Mouse (Mus musculus) lung, embryonic 15.5 days (tissue): ENCODE measurements at regions not wholly inside any gene's neighbourhood (a gene's known extent, or its start where the extent isn't known, plus 50 kb on each side); places are given as distances from the start of the nearest gene placed in this dataset.

Experiments used
- ATAC-seq: fragments of 200-750 bp; cut with Nextera tagmentation; 2 replicates; pipeline ENCODE4 v1.8.0; 2017; ENCODE audit warnings: moderate number of reproducible peaks, borderline replicate concordance; ENCODE audit not compliant: low FRiP score, low TSS enrichment; ENCODE audit errors: extremely low read depth
- H3K27ac ChIP-seq: fragments of 300-500 bp; sonication (generic); 2 replicates; pipeline ENCODE4 v1.5.1; 2015; ENCODE audit warnings: moderate library complexity, mild to moderate bottlenecking, inconsistent platforms
- H3K27me3 ChIP-seq: fragments of 300-500 bp; sonication (generic); 2 replicates; pipeline ENCODE4 v1.6.1; 2015; ENCODE audit warnings: inconsistent platforms
- H3K36me3 ChIP-seq: fragments of 300-500 bp; sonication (generic); 2 replicates; pipeline ENCODE4 v1.6.1; 2015; ENCODE audit warnings: inconsistent platforms
- H3K4me1 ChIP-seq: fragments of 300-500 bp; sonication (generic); 2 replicates; pipeline ENCODE4 v1.6.1; 2015; ENCODE audit warnings: inconsistent platforms
- H3K4me2 ChIP-seq: fragments of 300-500 bp; sonication (generic); 2 replicates; pipeline ENCODE4 v1.6.1; 2015; ENCODE audit warnings: inconsistent platforms, mild to moderate bottlenecking, moderate library complexity
- H3K4me3 ChIP-seq: fragments of 300-500 bp; sonication (generic); 2 replicates; pipeline ENCODE4 v1.5.1; 2015; ENCODE audit warnings: mild to moderate bottlenecking, inconsistent platforms
- H3K9ac ChIP-seq: fragments of 300-500 bp; sonication (generic); 2 replicates; pipeline ENCODE4 v1.6.1; 2015; ENCODE audit warnings: inconsistent platforms
- H3K9me3 ChIP-seq: fragments of 300-500 bp; sonication (generic); 2 replicates; pipeline ENCODE4 v1.6.1; 2016; ENCODE audit warnings: inconsistent platforms
- WGBS: fragments of 180-500 bp; shearing (Covaris S2); methylation state at CpG from one replicate; pipeline ENCODE4 v1.1.7; 2015; 5-methylcytosine and 5-hydroxymethylcytosine counted together

- Histone ChIP-seq H3K4me2 (no peak overlapping the region), H3K27ac (no peak overlapping the region), H3K27me3 (no peaks in the 10 kb centered on the region), H3K36me3 (no peaks in the 10 kb centered on the region), H3K4me1 (no peaks in the 10 kb centered on the region), H3K9ac (no peak overlapping the region), H3K4me3 (no peak overlapping the region), H3K9me3 (no peaks in the 10 kb centered on the region)
- no peak for ATAC-seq
- 71% methylated on average over 5 of the region's 5 CpGs for WGBS
These were observed 316.2 kb downstream of the Rps24 start for GRCm38 (mm10) chr14:24803001-24803655.

- H3K9me3 ChIP-seq: no peaks in the 10 kb centered on the region
- H3K4me3 ChIP-seq: no peak overlapping the region
- H3K9ac ChIP-seq: no peak overlapping the region
- H3K4me1 ChIP-seq: no peaks in the 10 kb centered on the region
- 12% methylated on average over 7 of the region's 7 CpGs for WGBS
- H3K4me2 ChIP-seq: no peak overlapping the region
- no peak overlapping the region for H3K27ac ChIP-seq
- no peak for ATAC-seq
- no peaks in the 10 kb centered on the region for H3K27me3 ChIP-seq
- H3K36me3 ChIP-seq: no peaks in the 10 kb centered on the region
These were observed 320.1 kb downstream of the Rps24 start for GRCm38 (mm10) chr14:24807061-24807460.

- no peak overlapping the region for H3K4me3 ChIP-seq
- no peak overlapping the region for H3K4me2 ChIP-seq
- no peaks in the 10 kb centered on the region for H3K36me3 ChIP-seq
- H3K27me3 ChIP-seq: no peaks in the 10 kb centered on the region
- H3K4me1 ChIP-seq: peaks cover 14% of the 10 kb centered on the region; the same call in 1 of the 2 replicates
- 62% methylated on average over 13 of the region's 13 CpGs for WGBS
- no peak for ATAC-seq
- no peak overlapping the region for H3K9ac ChIP-seq
- H3K27ac ChIP-seq: no peak overlapping the region
- H3K9me3 ChIP-seq: no peaks in the 10 kb centered on the region
These were observed 336.1 kb downstream of the Rps24 start for GRCm38 (mm10) chr14:24822876-24823567.

- Histone ChIP-seq H3K9ac (no peak overlapping the region), H3K36me3 (no peaks in the 10 kb centered on the region), H3K4me1 (peaks cover 14% of the 10 kb centered on the region; the same call in 1 of the 2 replicates), H3K27me3 (no peaks in the 10 kb centered on the region), H3K9me3 (no peaks in the 10 kb centered on the region), H3K4me2 (no peak overlapping the region), H3K4me3 (no peak overlapping the region), H3K27ac (no peak overlapping the region)
- WGBS: 83% methylated on average over 2 of the region's 2 CpGs
- ATAC-seq: no peak
These were observed 337.4 kb downstream of the Rps24 start for GRCm38 (mm10) chr14:24824351-24824750.

GRCm38 (mm10) chr14:24825722-24826386, 338.9 kb downstream of the Rps24 start:
- Histone ChIP-seq H3K4me2 (no peak overlapping the region), H3K4me1 (peaks cover 14% of the 10 kb centered on the region; the same call in 1 of the 2 replicates), H3K4me3 (no peak overlapping the region), H3K27me3 (no peaks in the 10 kb centered on the region), H3K36me3 (no peaks in the 10 kb centered on the region), H3K9ac (no peak overlapping the region), H3K27ac (no peak overlapping the region), H3K9me3 (no peaks in the 10 kb centered on the region)
- no peak for ATAC-seq
- 71% methylated on average over 11 of the region's 11 CpGs for WGBS

GRCm38 (mm10) chr14:24826471-24827337, 339.8 kb downstream of the Rps24 start:
- no peak for ATAC-seq
- Histone ChIP-seq H3K9me3 (no peaks in the 10 kb centered on the region), H3K36me3 (no peaks in the 10 kb centered on the region), H3K4me1 (peaks cover 14% of the 10 kb centered on the region; the same call in 1 of the 2 replicates), H3K4me3 (no peak overlapping the region), H3K27me3 (no peaks in the 10 kb centered on the region), H3K9ac (no peak overlapping the region), H3K27ac (no peak overlapping the region), H3K4me2 (no peak overlapping the region)
- WGBS: 29% methylated on average over 13 of the region's 13 CpGs

GRCm38 (mm10) chr14:24827381-24828031, 340.6 kb downstream of the Rps24 start:
- no peak overlapping the region for H3K9ac ChIP-seq
- no peak overlapping the region for H3K4me3 ChIP-seq
- no peaks in the 10 kb centered on the region for H3K27me3 ChIP-seq
- no peak for ATAC-seq
- peaks cover 14% of the 10 kb centered on the region; the same call in 1 of the 2 replicates for H3K4me1 ChIP-seq
- H3K27ac ChIP-seq: no peak overlapping the region
- no peaks in the 10 kb centered on the region for H3K9me3 ChIP-seq
- H3K36me3 ChIP-seq: no peaks in the 10 kb centered on the region
- WGBS: 31% methylated on average over 8 of the region's 8 CpGs
- H3K4me2 ChIP-seq: no peak overlapping the region

GRCm38 (mm10) chr14:24829001-24829400, 342.1 kb downstream of the Rps24 start:
- Histone ChIP-seq H3K4me3 (no peak overlapping the region), H3K9me3 (no peaks in the 10 kb centered on the region), H3K27me3 (no peaks in the 10 kb centered on the region), H3K36me3 (no peaks in the 10 kb centered on the region), H3K4me2 (no peak overlapping the region), H3K9ac (no peak overlapping the region), H3K4me1 (peaks cover 10% of the 10 kb centered on the region; the same call in 1 of the 2 replicates), H3K27ac (no peak overlapping the region)
- no peak for ATAC-seq
- 16% methylated on average over 6 of the region's 6 CpGs for WGBS

GRCm38 (mm10) chr14:24833211-24833610, 346.3 kb downstream of the Rps24 start:
- 41% methylated on average over 2 of the region's 2 CpGs for WGBS
- H3K9ac ChIP-seq: no peak overlapping the region
- ATAC-seq: no peak
- no peaks in the 10 kb centered on the region for H3K9me3 ChIP-seq
- H3K4me3 ChIP-seq: no peak overlapping the region
- no peaks in the 10 kb centered on the region for H3K4me1 ChIP-seq
- no peaks in the 10 kb centered on the region for H3K36me3 ChIP-seq
- H3K27me3 ChIP-seq: no peaks in the 10 kb centered on the region
- no peak overlapping the region for H3K27ac ChIP-seq
- no peak overlapping the region for H3K4me2 ChIP-seq

GRCm38 (mm10) chr14:24838219-24838618, 351.3 kb downstream of the Rps24 start:
- WGBS: 58% methylated on average over 4 of the region's 4 CpGs
- no peaks in the 10 kb centered on the region for H3K27me3 ChIP-seq
- no peak for ATAC-seq
- H3K4me3 ChIP-seq: no peak overlapping the region
- no peak overlapping the region for H3K4me2 ChIP-seq
- no peak overlapping the region for H3K27ac ChIP-seq
- H3K9ac ChIP-seq: no peak overlapping the region
- H3K36me3 ChIP-seq: no peaks in the 10 kb centered on the region
- no peaks in the 10 kb centered on the region for H3K4me1 ChIP-seq
- H3K9me3 ChIP-seq: no peaks in the 10 kb centered on the region

GRCm38 (mm10) chr14:24839056-24839455, 352.1 kb downstream of the Rps24 start:
- H3K9me3 ChIP-seq: no peaks in the 10 kb centered on the region
- H3K4me3 ChIP-seq: no peak overlapping the region
- no peak overlapping the region for H3K4me2 ChIP-seq
- no peaks in the 10 kb centered on the region for H3K27me3 ChIP-seq
- H3K9ac ChIP-seq: no peak overlapping the region
- H3K27ac ChIP-seq: no peak overlapping the region
- no peaks in the 10 kb centered on the region for H3K4me1 ChIP-seq
- H3K36me3 ChIP-seq: no peaks in the 10 kb centered on the region
- ATAC-seq: no peak
- WGBS: 66% methylated on average over 4 of the region's 4 CpGs
